Mouse (Mus musculus): ENCODE measurements around the gene Dclk1.

Gene Dclk1

DNA sequence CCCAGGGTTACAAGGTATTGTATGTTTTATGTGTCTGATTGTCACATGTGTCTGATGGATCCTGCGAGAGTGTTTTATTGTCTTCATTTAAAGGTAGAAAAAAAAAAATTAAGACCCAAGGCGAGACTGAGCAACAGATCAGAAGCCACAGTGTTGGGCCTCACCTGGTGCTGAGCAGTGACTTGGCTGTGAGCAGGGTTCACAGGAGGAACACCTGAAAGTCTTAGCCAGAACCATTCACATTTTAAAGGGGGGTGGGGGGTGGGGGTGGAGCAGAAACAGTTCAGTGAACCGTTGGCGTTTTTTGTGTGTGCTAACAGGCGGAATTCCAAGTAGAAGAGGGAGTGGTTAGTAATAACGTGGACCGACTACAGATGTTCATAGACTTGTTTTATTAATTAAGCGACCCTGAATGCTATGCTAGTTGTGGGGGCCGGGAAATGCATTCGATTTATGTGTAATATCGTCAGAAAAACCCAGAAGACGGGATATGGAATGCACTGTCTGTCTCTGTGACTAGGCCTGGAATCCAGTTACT is 345.3 kb downstream of the Dclk1 start:
- DNase-seq (ENCODE audit: low spot score in 2 of 2), result no peak

DNA sequence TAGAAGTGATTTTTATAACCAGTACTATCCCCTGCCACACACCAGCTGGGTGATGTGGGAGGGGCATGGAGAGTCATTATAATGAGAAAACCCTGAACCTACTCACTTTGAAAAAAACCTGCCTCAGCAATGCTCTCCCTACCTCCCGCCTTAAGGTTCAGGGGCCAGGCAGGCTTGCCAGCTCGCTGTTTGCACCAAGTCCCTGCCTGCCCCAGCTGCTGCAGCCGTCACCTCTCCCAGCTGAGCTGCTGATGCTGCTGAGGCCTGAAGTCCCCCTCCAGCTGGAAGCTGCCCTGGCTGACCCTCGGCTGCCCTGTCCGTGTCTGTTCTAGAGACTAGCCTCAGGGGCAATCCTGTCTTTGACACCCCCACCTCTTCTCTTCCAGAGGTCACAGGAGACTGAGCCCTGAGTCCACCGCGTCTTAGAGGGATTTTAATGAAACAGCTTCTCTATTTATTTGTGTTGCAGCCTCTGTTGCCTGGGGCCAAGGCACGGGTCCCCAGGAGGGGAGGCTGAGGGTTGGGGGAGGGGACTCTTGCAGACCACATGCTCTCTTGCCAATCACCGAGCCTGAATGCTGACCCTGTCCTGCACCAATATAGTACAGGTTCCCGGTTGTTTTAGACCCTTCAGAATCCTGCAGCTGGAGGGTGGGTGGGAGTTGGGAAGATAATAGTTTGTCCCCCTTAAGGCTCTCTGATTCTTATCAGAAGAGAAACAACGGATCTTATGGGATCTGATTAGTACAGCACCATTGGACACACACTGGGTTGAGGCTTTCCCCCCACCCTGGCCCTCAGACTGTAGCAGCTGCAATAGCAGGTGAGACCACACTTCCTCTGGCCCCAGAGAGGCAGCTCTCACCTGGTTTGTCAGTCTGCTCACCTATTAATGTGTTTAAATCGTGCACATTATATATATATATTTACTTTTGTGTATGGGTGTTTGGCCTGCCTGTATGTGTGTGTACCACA is 346.1 kb downstream of the Dclk1 start:
- no peak for DNase-seq (ENCODE audit: low spot score in 2 of 2)

Data from frontal cortex, postnatal 36 days (tissue).